Mouse (Mus musculus) myocyte (in vitro differentiated cells): Measurements from ENCODE around the gene Bag5. TPM values are rescaled to one million over a fixed set of nuclear protein-coding genes. Genes with fewer than 3 reads are reported as not detected.

Source experiments
- H3K27me3 ChIP-seq: one replicate; pipeline ENCODE4 v1.6.1; 2011; ENCODE audit not compliant: control insufficient read depth, insufficient read depth, insufficient read length
- H3K36me3 ChIP-seq: one replicate; pipeline ENCODE4 v1.6.1; 2011; ENCODE audit not compliant: control insufficient read depth, insufficient read depth
- H3K4me2 ChIP-seq: one replicate; pipeline ENCODE4 v1.6.1; 2011; ENCODE audit warnings: low read depth, control low read depth
- H3K4me3 ChIP-seq: one replicate; pipeline ENCODE4 v1.5.1; 2011; ENCODE audit warnings: mild to moderate bottlenecking, control low read depth, moderate library complexity
- H3K79me2 ChIP-seq: one replicate; pipeline ENCODE4 v1.6.1; 2011; ENCODE audit not compliant: control insufficient read depth, insufficient read depth
- H3ac ChIP-seq: one replicate; pipeline ENCODE4 v1.6.1; 2011; ENCODE audit not compliant: control insufficient read depth, insufficient read length
- CEBPB ChIP-seq: IDR thresholded peaks from 2 replicates; pipeline ENCODE4 v1.6.1; 2011; ENCODE audit warnings: mild to moderate bottlenecking, moderate library complexity; ENCODE audit not compliant: poor library complexity, insufficient read depth, severe bottlenecking
- E2F4 ChIP-seq: IDR thresholded peaks from one replicate; pipeline ENCODE4 v1.6.1; 2011; ENCODE audit warnings: mild to moderate bottlenecking, control low read depth, moderate library complexity; ENCODE audit not compliant: insufficient read depth
- MAX ChIP-seq: IDR thresholded peaks from one replicate; pipeline ENCODE4 v1.6.1; 2011; ENCODE audit warnings: low read depth, mild to moderate bottlenecking, control low read depth
- MYOD1 ChIP-seq, 3 experiments: IDR thresholded peaks; one replicate each; pipeline ENCODE4 v1.6.1; 2011; ENCODE audit warnings: control low read depth in 2 of 3, low read depth in 2 of 3, mild to moderate bottlenecking in 2 of 3, moderate library complexity in 1 of 3; ENCODE audit not compliant: insufficient read length in 2 of 3, control insufficient read depth in 1 of 3
- MYOG ChIP-seq, 3 experiments: IDR thresholded peaks; one replicate each; pipeline ENCODE4 v1.6.1; 2011; ENCODE audit warnings: control low read depth in 2 of 3, low read depth in 2 of 3, mild to moderate bottlenecking in 2 of 3; ENCODE audit not compliant: insufficient read length in 2 of 3, control insufficient read depth in 1 of 3, insufficient read depth in 1 of 3
- POLR2A ChIP-seq: IDR thresholded peaks from one replicate; pipeline ENCODE4 v1.6.1; 2011; ENCODE audit warnings: low read depth, mild to moderate bottlenecking, control low read depth, moderate library complexity; ENCODE audit not compliant: insufficient read length
- POLR2AphosphoS2 ChIP-seq: IDR thresholded peaks from one replicate; pipeline ENCODE4 v1.6.1; 2011; ENCODE audit warnings: low read depth, control low read depth; ENCODE audit not compliant: insufficient read length
- REST ChIP-seq: IDR thresholded peaks from one replicate; pipeline ENCODE4 v1.6.1; 2011; ENCODE audit warnings: mild to moderate bottlenecking, control low read depth, moderate library complexity; ENCODE audit not compliant: insufficient read depth, insufficient read length
- SRF ChIP-seq: IDR thresholded peaks from one replicate; pipeline ENCODE4 v1.6.1; 2011; ENCODE audit warnings: low read depth; ENCODE audit not compliant: control insufficient read depth, insufficient read length
- TCF12 ChIP-seq: IDR thresholded peaks from one replicate; pipeline ENCODE4 v1.6.1; 2011; ENCODE audit warnings: mild to moderate bottlenecking, control low read depth; ENCODE audit not compliant: poor library complexity, insufficient read depth, severe bottlenecking
- TCF3 ChIP-seq: IDR thresholded peaks from one replicate; pipeline ENCODE4 v1.6.1; 2011; ENCODE audit warnings: low read depth, control low read depth; ENCODE audit not compliant: insufficient read length
- USF1 ChIP-seq: IDR thresholded peaks from one replicate; pipeline ENCODE4 v1.6.1; 2011; ENCODE audit warnings: low read depth, mild to moderate bottlenecking, control low read depth, moderate library complexity
- polyA plus RNA-seq: library from polyadenylated mRNA; unstranded; fragments of >200 nt; fragmentation: generic; extraction: Trizol; gene quantifications from one replicate; pipeline ENCODE4 v1.2.1, GENCODE M21; 2012; ENCODE audit warnings: missing spikeins

Bag5 gene
- polyA plus RNA-seq, 1 experiment = 20.3 TPM

GRCm38 (mm10) chr12:111699542-111699941 lies 13.5 kb downstream of the Bag5 start:
- no peak overlapping the region for H3ac ChIP-seq
- H3K27me3 ChIP-seq = no peaks in the 10 kb centered on the region
- TF ChIP-seq REST (no peak), SRF (no peak), USF1 (no peak), TCF12 (no peak), MAX (no peak), POLR2AphosphoS2 (no peak), MYOD1 (IDR thresholded peaks at IDR 0.05; ENCODE audit: control insufficient read depth in 1 of 3, insufficient read length in 2 of 3, low read depth in 2 of 3) (no peak), TCF3 (no peak), CEBPB (no peak), POLR2A (no peak), MYOG (IDR thresholded peaks at IDR 0.05; ENCODE audit: control insufficient read depth in 1 of 3, insufficient read depth in 1 of 3, insufficient read length in 2 of 3, low read depth in 2 of 3) (no peak), E2F4 (no peak)
- H3K4me2 ChIP-seq = no peak overlapping the region
- no peaks in the 10 kb centered on the region for H3K36me3 ChIP-seq
- H3K4me3 ChIP-seq = no peak overlapping the region
- no peaks in the 10 kb centered on the region for H3K79me2 ChIP-seq

DNA sequence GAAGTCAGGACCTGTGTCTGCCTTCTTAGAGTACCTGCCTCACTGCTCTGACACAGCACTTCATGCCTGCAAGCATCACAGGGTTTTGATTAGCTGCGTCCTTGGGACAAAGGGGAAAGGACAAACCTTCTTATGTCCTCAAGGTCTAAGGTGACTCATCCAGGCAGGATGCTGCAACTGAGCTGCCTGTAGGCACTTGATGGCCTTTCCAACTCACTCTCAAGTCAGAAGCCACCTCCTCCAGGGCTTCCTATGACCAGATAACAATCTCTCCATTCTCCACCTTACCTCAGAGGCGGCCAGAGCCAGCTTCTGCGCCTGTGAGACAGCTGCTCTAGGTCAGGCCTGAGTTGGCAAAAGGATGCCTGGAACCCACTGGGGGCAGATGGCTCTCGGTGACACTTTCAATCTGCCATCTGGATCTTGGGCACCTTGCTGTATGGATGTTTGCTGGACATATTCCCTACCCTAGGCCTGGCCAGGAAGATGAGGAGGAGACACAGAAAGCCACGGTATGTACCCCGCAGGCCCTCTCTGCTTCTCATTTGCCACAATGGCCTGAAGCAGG lies 14.6 kb downstream of the Bag5 start:
- TF ChIP-seq SRF = no peak
- TF ChIP-seq TCF12 = no peak
- TF ChIP-seq MYOD1 (IDR thresholded peaks at IDR 0.05; ENCODE audit: control insufficient read depth in 1 of 3, insufficient read length in 2 of 3, low read depth in 2 of 3) = peak in 1 of 3 experiments; percentile 50
- peak in 1 of 3 experiments; percentile 60 for TF ChIP-seq MYOG (IDR thresholded peaks at IDR 0.05; ENCODE audit: control insufficient read depth in 1 of 3, insufficient read depth in 1 of 3, insufficient read length in 2 of 3, low read depth in 2 of 3)
- TF ChIP-seq E2F4 = no peak
- no peak for TF ChIP-seq POLR2AphosphoS2
- no peak for TF ChIP-seq CEBPB
- Histone ChIP-seq H3ac (no peak overlapping the region), H3K4me3 (no peak overlapping the region), H3K36me3 (no peaks in the 10 kb centered on the region), H3K4me2 (no peak overlapping the region), H3K79me2 (no peaks in the 10 kb centered on the region), H3K27me3 (no peaks in the 10 kb centered on the region)

GRCm38 (mm10) chr12:111697708-111698107 lies 15.3 kb downstream of the Bag5 start:
- no peaks in the 10 kb centered on the region for H3K36me3 ChIP-seq
- no peak overlapping the region for H3K4me3 ChIP-seq
- H3K79me2 ChIP-seq = no peaks in the 10 kb centered on the region
- no peak overlapping the region for H3ac ChIP-seq
- no peaks in the 10 kb centered on the region for H3K27me3 ChIP-seq
- TF ChIP-seq SRF = no peak
- no peak for TF ChIP-seq USF1
- TF ChIP-seq REST = no peak
- TF ChIP-seq TCF12 = no peak
- TF ChIP-seq POLR2A = no peak
- no peak for TF ChIP-seq CEBPB
- TF ChIP-seq MYOD1 (IDR thresholded peaks at IDR 0.05; ENCODE audit: control insufficient read depth in 1 of 3, insufficient read length in 2 of 3, low read depth in 2 of 3) = no peak
- TF ChIP-seq MYOG (IDR thresholded peaks at IDR 0.05; ENCODE audit: control insufficient read depth in 1 of 3, insufficient read depth in 1 of 3, insufficient read length in 2 of 3, low read depth in 2 of 3) = no peak
- no peak for TF ChIP-seq E2F4
- no peak for TF ChIP-seq POLR2AphosphoS2
- TF ChIP-seq MAX = no peak
- TF ChIP-seq TCF3 = no peak
- no peak overlapping the region for H3K4me2 ChIP-seq

- no peaks in the 10 kb centered on the region for H3K79me2 ChIP-seq
- TF ChIP-seq E2F4 (no peak), TCF12 (peak; percentile 99), TCF3 (peak; percentile 100), MYOG (IDR thresholded peaks at IDR 0.05; ENCODE audit: control insufficient read depth in 1 of 3, insufficient read depth in 1 of 3, insufficient read length in 2 of 3, low read depth in 2 of 3) (peak; percentile 74 to 100 (median 98)), MYOD1 (IDR thresholded peaks at IDR 0.05; ENCODE audit: control insufficient read depth in 1 of 3, insufficient read length in 2 of 3, low read depth in 2 of 3) (peak; percentile 53 to 99 (median 98))
- H3K27me3 ChIP-seq = no peaks in the 10 kb centered on the region
- no peak overlapping the region for H3K4me2 ChIP-seq
- no peaks in the 10 kb centered on the region for H3K36me3 ChIP-seq
- no peak overlapping the region for H3ac ChIP-seq
- no peak overlapping the region for H3K4me3 ChIP-seq
Observed at GRCm38 (mm10) chr12:111696239-111696638, 16.8 kb downstream of the Bag5 start.

- TF ChIP-seq MYOD1 (IDR thresholded peaks at IDR 0.05; ENCODE audit: control insufficient read depth in 1 of 3, insufficient read length in 2 of 3, low read depth in 2 of 3) = no peak
- no peak for TF ChIP-seq TCF12
- no peak for TF ChIP-seq E2F4
- no peak for TF ChIP-seq MAX
- TF ChIP-seq USF1 = no peak
- TF ChIP-seq CEBPB = no peak
- no peak for TF ChIP-seq TCF3
- TF ChIP-seq REST = no peak
- TF ChIP-seq POLR2AphosphoS2 = no peak
- TF ChIP-seq MYOG (IDR thresholded peaks at IDR 0.05; ENCODE audit: control insufficient read depth in 1 of 3, insufficient read depth in 1 of 3, insufficient read length in 2 of 3, low read depth in 2 of 3) = no peak
- TF ChIP-seq SRF = no peak
- no peak for TF ChIP-seq POLR2A
- Histone ChIP-seq H3K79me2 (no peaks in the 10 kb centered on the region), H3K27me3 (no peaks in the 10 kb centered on the region), H3K4me3 (no peak overlapping the region), H3K4me2 (no peak overlapping the region), H3ac (no peak overlapping the region), H3K36me3 (no peaks in the 10 kb centered on the region)
Observed at GRCm38 (mm10) chr12:111694880-111695804, 17.9 kb downstream of the Bag5 start.
